Mouse (Mus musculus): Measurements from ENCODE around the gene Gm10024.

GRCm38 (mm10) chr10:77666342-77666741 lies 44.9 kb upstream of the Gm10024 start:
- no peak for TF ChIP-seq GATA1 (IDR thresholded peaks at IDR 0.05; ENCODE audit: low read length)
- no peak for TF ChIP-seq TAL1 (IDR thresholded peaks at IDR 0.05; ENCODE audit: low read length)

All from erythroblast, embryonic 14.5 days (primary cell).